Mouse (Mus musculus): ENCODE results near the gene St6galnac4.

GRCm38 (mm10) chr2:32589213-32589795 is 2.4 kb downstream of the St6galnac4 start:
- TF ChIP-seq CTCF (IDR thresholded peaks at IDR 0.05; ENCODE audit: low read depth, low read length) (no peak), POLR2A (IDR thresholded peaks at IDR 0.05; ENCODE audit: borderline replicate concordance, low read depth, low read length) (no peak)

All from bone marrow macrophage, adult 2 months (primary cell).